8 mouse cellular contexts compared by ENCODE assay signal in the genomic region with DNA sequence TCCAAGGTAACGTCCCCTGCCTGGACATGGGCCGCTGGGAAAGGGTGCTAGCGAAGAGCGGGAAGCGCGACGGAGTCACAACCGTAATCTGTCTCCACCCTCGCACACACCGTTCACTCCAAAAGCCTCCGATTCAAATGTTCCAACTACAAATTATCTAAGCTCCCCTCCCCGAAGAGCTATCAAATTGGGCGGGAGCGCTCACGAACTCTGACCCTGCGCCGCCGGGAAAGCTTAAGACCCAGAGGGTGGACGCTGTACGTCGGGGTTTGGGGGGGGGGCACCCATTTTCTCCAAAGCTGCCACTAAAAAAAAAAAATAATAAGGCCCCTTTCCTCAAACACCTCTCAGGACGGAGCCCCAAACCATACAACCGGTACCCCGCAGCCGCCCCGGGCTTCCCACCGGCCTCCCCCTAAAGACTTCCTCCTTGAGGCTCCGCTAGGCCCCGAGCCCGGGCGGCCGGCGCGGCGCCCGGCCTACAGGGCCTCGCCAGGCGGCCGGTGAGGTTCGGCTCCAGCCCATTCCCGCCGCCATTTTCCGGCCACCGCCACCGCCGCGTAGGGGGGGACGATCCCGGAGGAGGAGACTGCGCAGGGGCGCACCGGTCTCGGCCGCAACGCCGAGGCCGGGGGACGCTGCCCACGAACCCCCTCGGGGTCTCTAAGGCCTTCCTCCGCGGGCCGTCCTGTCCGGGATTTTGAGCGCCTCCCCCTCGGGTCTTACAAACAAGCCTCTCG. TPM values are rescaled to one million over a fixed set of nuclear protein-coding genes. Genes with fewer than 3 reads are reported as not detected.
A peak's percentile ranks its signal among the peaks of the same experiment; 100 is the strongest.
DNase-seq lines count a peak whose midpoint lies in the region; ATAC-seq and TF ChIP-seq lines count a peak whose summit lies in the region.

No protein-coding gene starts in this region.

- WGBS in lung, embryonic 14.5 days, result under 1% methylated on average over 64 of the region's 67 CpGs
- WGBS in forebrain, embryonic 16.5 days, result under 1% methylated on average over 54 of the region's 67 CpGs
- under 1% methylated on average over 61 of the region's 67 CpGs for WGBS in midbrain, embryonic 11.5 days

- H3K27ac ChIP-seq in lung, embryonic 14.5 days (ENCODE audit: low read depth), result peak overlapping the region; percentile 98
- H3K27ac ChIP-seq in forebrain, embryonic 16.5 days (ENCODE audit: low read length), result peak overlapping the region; percentile 84
- H3K27ac ChIP-seq in midbrain, embryonic 11.5 days (ENCODE audit: low read depth, low read length), result peak overlapping the region; percentile 82

- peak overlapping the region; percentile 96 for H3K9ac ChIP-seq in lung, embryonic 14.5 days
- H3K9ac ChIP-seq in forebrain, embryonic 16.5 days (replicated peaks; ENCODE audit: low read depth, low read length), result peak overlapping the region; percentile 97
- H3K9ac ChIP-seq in midbrain, embryonic 11.5 days (ENCODE audit: low read length), result peak overlapping the region; percentile 99

- peak overlapping the region; percentile 97 for H3K4me3 ChIP-seq in lung, embryonic 14.5 days (ENCODE audit: low read depth, low read length)
- H3K4me3 ChIP-seq in forebrain, embryonic 16.5 days (replicated peaks; ENCODE audit: low read length), result peak overlapping the region; percentile 95
- H3K4me3 ChIP-seq in midbrain, embryonic 11.5 days (ENCODE audit: low read depth, low read length), result peak overlapping the region; percentile 99

- peak overlapping the region; percentile 94 for H3K4me2 ChIP-seq in lung, embryonic 14.5 days
- peak overlapping the region; percentile 87 for H3K4me2 ChIP-seq in forebrain, embryonic 16.5 days (ENCODE audit: low read length)
- peak overlapping the region; percentile 63 for H3K4me2 ChIP-seq in midbrain, embryonic 11.5 days

- TF ChIP-seq POLR2A in brain, embryonic 14.5 days (IDR thresholded peaks at IDR 0.05; ENCODE audit: borderline replicate concordance, extremely low read depth, insufficient read depth, insufficient read length, poor library complexity, severe bottlenecking), result no peak

- no peaks in the 10 kb centered on the region for H3K9me3 ChIP-seq in lung, embryonic 14.5 days (ENCODE audit: low read depth, low read length)
- H3K9me3 ChIP-seq in forebrain, embryonic 16.5 days (ENCODE audit: control insufficient read depth, low read length), result no peaks in the 10 kb centered on the region
- H3K9me3 ChIP-seq in midbrain, embryonic 11.5 days (ENCODE audit: control insufficient read depth, low read length), result no peaks in the 10 kb centered on the region; the same call in 1 of the 2 replicates

- H3K4me1 ChIP-seq in lung, embryonic 14.5 days (ENCODE audit: insufficient read depth), result peaks cover 6% of the 10 kb centered on the region; the same call in 1 of the 2 replicates
- H3K4me1 ChIP-seq in forebrain, embryonic 16.5 days (replicated peaks; ENCODE audit: control insufficient read depth, insufficient read depth, low read length), result peaks cover 17% of the 10 kb centered on the region
- H3K4me1 ChIP-seq in midbrain, embryonic 11.5 days (ENCODE audit: control insufficient read depth, insufficient read depth, low read length), result peaks cover 7% of the 10 kb centered on the region; the same call in 1 of the 2 replicates

- peak; percentile 64 for DNase-seq in lung, embryonic 14.5 days
- DNase-seq in lung, postnatal 25 days (ENCODE audit: low spot score), result no peak
- DNase-seq in brain, embryonic 14.5 days (ENCODE audit: low read depth), result peak; percentile 47
- peak; percentile 48 to 73 for DNase-seq in kidney, postnatal 25 days
- no peak for DNase-seq in midbrain, embryonic 11.5 days (ENCODE audit: low spot score, missing footprints)
- DNase-seq in ovary, adult 18-20 months (ENCODE audit: low spot score), result no peak
- no peak for DNase-seq in gastrocnemius, postnatal 4 days (ENCODE audit: low spot score in 2 of 2)

- no peak for TF ChIP-seq CTCF in lung, embryonic 14.5 days (IDR thresholded peaks at IDR 0.05; ENCODE audit: low read depth)
- no peak for TF ChIP-seq CTCF in brain, embryonic 14.5 days (IDR thresholded peaks at IDR 0.05; ENCODE audit: borderline replicate concordance, extremely low read depth, insufficient read depth, insufficient read length)

- no peaks in the 10 kb centered on the region for H3K27me3 ChIP-seq in lung, embryonic 14.5 days (ENCODE audit: insufficient read depth, low read length)
- H3K27me3 ChIP-seq in forebrain, embryonic 16.5 days (replicated peaks; ENCODE audit: control insufficient read depth, insufficient read depth, low read length), result no peaks in the 10 kb centered on the region
- H3K27me3 ChIP-seq in midbrain, embryonic 11.5 days (ENCODE audit: control insufficient read depth, insufficient read depth, low read length), result no peaks in the 10 kb centered on the region

- ATAC-seq in lung, embryonic 14.5 days (ENCODE audit: insufficient read depth), result peak; percentile 18
- peak; percentile 23 for ATAC-seq in forebrain, embryonic 16.5 days
- peak; percentile 66; the same call in 1 of the 2 replicates for ATAC-seq in midbrain, embryonic 11.5 days (ENCODE audit: low FRiP score)

- H3K36me3 ChIP-seq in lung, embryonic 14.5 days (ENCODE audit: insufficient read depth), result peaks cover 29% of the 10 kb centered on the region
- H3K36me3 ChIP-seq in forebrain, embryonic 16.5 days (ENCODE audit: control insufficient read depth, insufficient read depth), result peaks cover 4% of the 10 kb centered on the region; the same call in 1 of the 2 replicates
- H3K36me3 ChIP-seq in midbrain, embryonic 11.5 days (ENCODE audit: control insufficient read depth, insufficient read depth, low read length), result peaks cover 3% of the 10 kb centered on the region; the same call in 1 of the 2 replicates

RNA-seq across cellular contexts. Expression of a gene that starts 0.6 kb away (rescaled TPM):
- 201 and 224 TPM in 2 replicates for polyA plus RNA-seq in lung, embryonic 14.5 days (2014; fragmentation: Nextera tagmentation; extraction: Ambion mirVana)
- polyA plus RNA-seq in brain, embryonic 14.5 days (2012; rRNA removed), result 76.9 and 133 TPM in 2 replicates
- 179 and 198 TPM in 2 replicates for polyA plus RNA-seq in forebrain, embryonic 16.5 days (2015; fragmentation: Nextera tagmentation; extraction: Ambion mirVana)
- 225 and 257 TPM in 2 replicates for polyA plus RNA-seq in midbrain, embryonic 11.5 days (2014; fragmentation: Nextera tagmentation; extraction: Ambion mirVana)
- total RNA-seq in gastrocnemius, postnatal 4 days (2021), result 100 to 1,000 TPM; 107 to 123 TPM

RNA-seq across cellular contexts. Expression of a gene that starts 45.5 kb away (rescaled TPM):
- polyA plus RNA-seq in lung, embryonic 14.5 days (2014; fragmentation: Nextera tagmentation; extraction: Ambion mirVana), result 4.6 and 6.9 TPM in 2 replicates
- 0.81 and 0.86 TPM in 2 replicates for polyA plus RNA-seq in brain, embryonic 14.5 days (2012; rRNA removed)
- 0.71 and 0.83 TPM in 2 replicates for polyA plus RNA-seq in forebrain, embryonic 16.5 days (2015; fragmentation: Nextera tagmentation; extraction: Ambion mirVana)
- polyA plus RNA-seq in midbrain, embryonic 11.5 days (2014; fragmentation: Nextera tagmentation; extraction: Ambion mirVana), result 0.40 and 0.63 TPM in 2 replicates
- 1 to 10 TPM; 7.5 to 9.9 TPM for total RNA-seq in gastrocnemius, postnatal 4 days (2021)

Comparison
In these comparisons a context has a peak if more than half of its experiments do, and no peak if none do; other contexts are left out.
1. DNase-seq: peak in lung, embryonic 14.5 days (single experiment), brain, embryonic 14.5 days (single experiment) and kidney, postnatal 25 days (2 of 2); none in lung, postnatal 25 days (single experiment), midbrain, embryonic 11.5 days (single experiment), ovary, adult 18-20 months (single experiment) and gastrocnemius, postnatal 4 days (0 of 2).
2. Peak in every context shown above with its lines, with median percentiles within 50 percentile points of each other: ATAC-seq, H3K27ac ChIP-seq, H3K4me2 ChIP-seq, H3K4me3 ChIP-seq and H3K9ac ChIP-seq.